Mouse (Mus musculus): ENCODE data around the gene Ttc7b. TPM values are rescaled to one million over a fixed set of nuclear protein-coding genes. Genes with fewer than 3 reads are reported as not detected.

The Ttc7b gene
- polyA plus RNA-seq, 1 experiment from 2014 or later = 6.9 TPM

GRCm38 (mm10) chr12:100447701-100448277 lies 72.8 kb downstream of the Ttc7b start:
- Histone ChIP-seq H3K27ac (ENCODE audit: poor library complexity, severe bottlenecking) (no peak overlapping the region), H3K4me2 (no peak overlapping the region), H3K9me3 (replicated peaks) (no peaks in the 10 kb centered on the region), H3K4me3 (no peak overlapping the region), H3K27me3 (replicated peaks) (no peaks in the 10 kb centered on the region), H3K36me3 (peaks cover 5% of the 10 kb centered on the region), H3K9ac (peak overlapping the region; percentile 30; the same call in 1 of the 2 replicates), H3K4me1 (replicated peaks) (peaks cover 34% of the 10 kb centered on the region)
- 77% methylated on average over 12 of the region's 12 CpGs for WGBS
- ATAC-seq (ENCODE audit: insufficient number of reproducible peaks, low FRiP score) = no peak

DNA sequence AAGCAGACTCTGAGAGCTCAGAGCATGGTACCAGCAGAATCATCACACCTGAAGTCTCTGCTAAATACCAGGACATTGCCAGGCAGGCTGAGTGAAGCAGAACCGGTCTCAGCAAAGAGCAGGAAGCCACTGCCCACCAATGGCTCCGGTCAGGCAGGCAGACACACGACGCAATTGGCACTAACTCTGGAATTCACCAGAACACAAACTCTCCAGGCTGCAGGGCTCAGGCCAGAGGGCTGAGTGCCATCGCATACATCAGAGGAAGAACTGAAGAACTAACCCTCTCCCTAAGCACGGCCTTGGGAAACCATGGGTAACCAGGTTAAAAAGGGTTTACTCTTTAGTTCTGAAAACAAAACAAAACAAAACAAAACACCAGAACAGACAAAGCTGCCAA lies 73.5 kb downstream of the Ttc7b start:
- Histone ChIP-seq H3K27me3 (replicated peaks) (no peaks in the 10 kb centered on the region), H3K9ac (no peak overlapping the region), H3K9me3 (replicated peaks) (no peaks in the 10 kb centered on the region), H3K27ac (ENCODE audit: poor library complexity, severe bottlenecking) (no peak overlapping the region), H3K36me3 (peaks cover 11% of the 10 kb centered on the region), H3K4me2 (no peak overlapping the region), H3K4me3 (no peak overlapping the region), H3K4me1 (replicated peaks) (peaks cover 34% of the 10 kb centered on the region)
- 68% methylated on average over 6 of the region's 6 CpGs for WGBS
- no peak for ATAC-seq (ENCODE audit: insufficient number of reproducible peaks, low FRiP score)

- 79% methylated on average over 7 of the region's 7 CpGs for WGBS
- no peak overlapping the region for H3K9ac ChIP-seq
- H3K27ac ChIP-seq (ENCODE audit: poor library complexity, severe bottlenecking) = 0 out of 2 replicates have a peak overlapping the region, but pooled peaks have one; percentile 14
- no peak for ATAC-seq (ENCODE audit: insufficient number of reproducible peaks, low FRiP score)
- H3K9me3 ChIP-seq (replicated peaks) = no peaks in the 10 kb centered on the region
- peaks cover 12% of the 10 kb centered on the region for H3K36me3 ChIP-seq
- H3K27me3 ChIP-seq (replicated peaks) = no peaks in the 10 kb centered on the region
- no peak overlapping the region for H3K4me2 ChIP-seq
- H3K4me1 ChIP-seq (replicated peaks) = peaks cover 38% of the 10 kb centered on the region
- no peak overlapping the region for H3K4me3 ChIP-seq
Observed at GRCm38 (mm10) chr12:100445686-100446085, 74.9 kb downstream of the Ttc7b start.

GRCm38 (mm10) chr12:100445271-100445670 lies 75.4 kb downstream of the Ttc7b start:
- no peak for ATAC-seq (ENCODE audit: insufficient number of reproducible peaks, low FRiP score)
- no peak overlapping the region for H3K9ac ChIP-seq
- H3K27ac ChIP-seq (ENCODE audit: poor library complexity, severe bottlenecking) = no peak overlapping the region
- H3K4me1 ChIP-seq (replicated peaks) = peaks cover 42% of the 10 kb centered on the region
- H3K27me3 ChIP-seq (replicated peaks) = no peaks in the 10 kb centered on the region
- H3K4me2 ChIP-seq = no peak overlapping the region
- WGBS = 63% methylated on average over 6 of the region's 6 CpGs
- peaks cover 12% of the 10 kb centered on the region for H3K36me3 ChIP-seq
- H3K4me3 ChIP-seq = no peak overlapping the region
- no peaks in the 10 kb centered on the region for H3K9me3 ChIP-seq (replicated peaks)

DNA sequence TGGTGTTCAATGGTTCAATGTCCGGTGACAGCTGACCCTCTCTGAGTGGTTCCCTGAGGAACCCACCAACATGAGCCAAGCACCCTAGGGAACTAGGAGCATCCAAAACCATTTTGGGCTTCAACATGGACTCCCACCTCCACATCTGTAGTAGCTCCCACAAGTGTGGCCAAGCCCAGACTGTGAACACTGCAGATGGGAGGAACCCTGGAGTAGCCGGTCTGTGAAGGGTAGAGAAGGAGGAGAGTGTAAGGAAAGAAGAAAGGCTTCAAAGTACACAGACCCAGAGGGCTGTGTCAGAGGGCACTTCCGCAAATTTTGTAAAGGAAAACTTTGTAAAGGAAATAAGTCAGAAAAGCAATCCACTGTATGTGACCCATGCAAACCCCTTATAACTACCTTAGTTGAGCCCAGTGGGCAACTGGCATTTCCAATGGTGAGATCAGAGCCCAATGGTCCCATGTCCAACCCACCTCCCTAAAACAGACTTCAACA lies 75.9 kb downstream of the Ttc7b start:
- Histone ChIP-seq H3K27me3 (replicated peaks) (no peaks in the 10 kb centered on the region), H3K27ac (ENCODE audit: poor library complexity, severe bottlenecking) (no peak overlapping the region), H3K9me3 (replicated peaks) (no peaks in the 10 kb centered on the region), H3K36me3 (peaks cover 12% of the 10 kb centered on the region), H3K4me1 (replicated peaks) (peaks cover 47% of the 10 kb centered on the region), H3K4me2 (no peak overlapping the region), H3K9ac (no peak overlapping the region), H3K4me3 (no peak overlapping the region)
- ATAC-seq (ENCODE audit: insufficient number of reproducible peaks, low FRiP score) = no peak
- 84% methylated on average over 3 of the region's 3 CpGs for WGBS

DNA sequence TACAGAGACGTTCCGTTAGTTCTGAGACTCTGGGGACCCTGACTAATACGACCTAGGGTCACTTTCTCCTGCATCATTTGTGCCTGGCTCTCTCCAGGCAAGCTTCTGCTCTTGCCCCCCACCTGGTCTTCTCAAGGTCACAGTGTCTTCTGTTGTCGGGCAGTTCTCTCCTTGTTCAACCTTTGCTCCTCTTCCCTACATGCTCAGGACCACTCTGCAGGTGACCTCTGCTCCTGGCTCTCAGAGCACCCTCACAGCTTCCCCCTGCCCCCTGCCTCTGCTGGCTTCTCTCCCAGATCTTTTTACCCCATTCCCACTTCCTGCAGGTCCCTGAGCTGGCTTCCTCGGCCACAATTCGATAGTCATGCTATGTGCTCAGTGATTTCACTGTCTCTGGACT lies 77.2 kb downstream of the Ttc7b start:
- Histone ChIP-seq H3K27me3 (replicated peaks) (no peaks in the 10 kb centered on the region), H3K4me3 (no peak overlapping the region), H3K4me1 (replicated peaks) (peaks cover 60% of the 10 kb centered on the region), H3K36me3 (peaks cover 12% of the 10 kb centered on the region), H3K9ac (no peak overlapping the region), H3K4me2 (no peak overlapping the region), H3K9me3 (replicated peaks) (no peaks in the 10 kb centered on the region), H3K27ac (ENCODE audit: poor library complexity, severe bottlenecking) (no peak overlapping the region)
- no peak for ATAC-seq (ENCODE audit: insufficient number of reproducible peaks, low FRiP score)
- WGBS = 75% methylated on average over 6 of the region's 6 CpGs

GRCm38 (mm10) chr12:100441609-100442008 lies 79.0 kb downstream of the Ttc7b start:
- H3K9ac ChIP-seq = no peak overlapping the region
- H3K4me2 ChIP-seq = no peak overlapping the region
- no peak for ATAC-seq (ENCODE audit: insufficient number of reproducible peaks, low FRiP score)
- peaks cover 50% of the 10 kb centered on the region for H3K4me1 ChIP-seq (replicated peaks)
- H3K4me3 ChIP-seq = no peak overlapping the region
- H3K27ac ChIP-seq (ENCODE audit: poor library complexity, severe bottlenecking) = no peak overlapping the region
- no peaks in the 10 kb centered on the region for H3K9me3 ChIP-seq (replicated peaks)
- peaks cover 12% of the 10 kb centered on the region for H3K36me3 ChIP-seq
- no peaks in the 10 kb centered on the region for H3K27me3 ChIP-seq (replicated peaks)
- 77% methylated on average over 4 of the region's 4 CpGs for WGBS

DNA sequence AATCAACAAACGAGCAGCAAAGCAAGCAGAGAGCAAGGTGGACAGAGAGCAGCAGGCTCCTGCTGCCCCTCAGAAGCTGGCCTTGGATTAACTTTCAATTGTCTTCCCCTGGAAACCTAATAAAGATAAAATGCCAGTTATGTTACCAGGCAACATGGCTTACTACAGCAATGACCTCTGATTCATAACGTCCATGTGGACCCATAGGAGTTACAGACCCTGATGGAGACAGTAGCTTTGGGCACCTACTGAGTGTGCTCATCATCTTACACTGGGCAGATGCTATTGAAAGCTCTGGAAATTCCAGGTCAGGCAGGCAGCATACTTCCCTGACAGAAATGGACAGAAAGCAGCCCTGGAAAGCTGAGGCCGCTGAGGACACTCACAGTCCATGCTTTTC lies 80.7 kb downstream of the Ttc7b start:
- H3K4me2 ChIP-seq = no peak overlapping the region
- no peak; the same call in 1 of the 2 replicates for ATAC-seq (ENCODE audit: insufficient number of reproducible peaks, low FRiP score)
- H3K27ac ChIP-seq (ENCODE audit: poor library complexity, severe bottlenecking) = peak overlapping the region; percentile 18; the same call in 1 of the 2 replicates
- no peak overlapping the region for H3K9ac ChIP-seq
- no peaks in the 10 kb centered on the region for H3K27me3 ChIP-seq (replicated peaks)
- peaks cover 35% of the 10 kb centered on the region for H3K4me1 ChIP-seq (replicated peaks)
- H3K36me3 ChIP-seq = peaks cover 18% of the 10 kb centered on the region
- H3K9me3 ChIP-seq (replicated peaks) = no peaks in the 10 kb centered on the region
- no peak overlapping the region for H3K4me3 ChIP-seq
- WGBS = 40% methylated on average over 3 of the region's 3 CpGs

DNA sequence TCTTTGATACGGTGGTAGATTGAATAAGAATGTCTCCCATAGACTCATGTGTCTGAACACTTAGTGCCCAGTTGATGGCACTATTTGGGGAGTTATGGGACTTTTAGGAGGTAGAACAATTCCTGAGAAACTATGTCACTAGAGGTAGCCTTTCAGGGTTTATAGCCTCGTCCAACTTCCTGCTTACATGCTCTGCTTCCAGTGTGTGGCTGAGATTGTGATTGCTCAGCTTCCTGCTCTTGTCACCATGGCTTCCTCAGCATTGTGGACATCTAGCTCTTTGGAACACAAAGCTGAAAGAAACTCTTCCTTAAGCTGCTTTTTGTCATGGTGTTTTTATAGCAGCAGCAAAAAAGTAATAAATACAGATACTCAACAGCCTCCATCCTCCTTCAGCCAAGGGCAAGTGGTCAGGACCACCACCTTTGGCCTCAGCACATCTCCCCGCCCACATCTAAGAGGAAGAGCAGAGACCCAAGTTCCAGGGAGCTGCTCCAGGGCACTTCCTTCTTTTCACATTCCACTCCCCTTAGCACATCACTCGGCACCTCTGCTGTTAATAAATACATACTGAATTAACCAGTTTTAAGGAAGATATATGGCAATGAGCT lies 81.4 kb downstream of the Ttc7b start:
- 60% methylated on average over 4 of the region's 4 CpGs for WGBS
- no peak for ATAC-seq (ENCODE audit: insufficient number of reproducible peaks, low FRiP score)
- Histone ChIP-seq H3K9ac (no peak overlapping the region), H3K4me2 (no peak overlapping the region), H3K9me3 (replicated peaks) (no peaks in the 10 kb centered on the region), H3K27ac (ENCODE audit: poor library complexity, severe bottlenecking) (peak overlapping the region; percentile 18; the same call in 1 of the 2 replicates), H3K27me3 (replicated peaks) (no peaks in the 10 kb centered on the region), H3K36me3 (peaks cover 18% of the 10 kb centered on the region), H3K4me3 (no peak overlapping the region), H3K4me1 (replicated peaks) (peaks cover 31% of the 10 kb centered on the region)

GRCm38 (mm10) chr12:100438509-100438908 lies 82.1 kb downstream of the Ttc7b start:
- Histone ChIP-seq H3K4me2 (no peak overlapping the region), H3K27me3 (replicated peaks) (no peaks in the 10 kb centered on the region), H3K9ac (no peak overlapping the region), H3K9me3 (replicated peaks) (no peaks in the 10 kb centered on the region), H3K4me1 (replicated peaks) (peaks cover 28% of the 10 kb centered on the region), H3K27ac (ENCODE audit: poor library complexity, severe bottlenecking) (peak overlapping the region; percentile 18; the same call in 1 of the 2 replicates), H3K4me3 (no peak overlapping the region), H3K36me3 (peaks cover 18% of the 10 kb centered on the region)
- 83% methylated on average over 7 of the region's 7 CpGs for WGBS
- ATAC-seq (ENCODE audit: insufficient number of reproducible peaks, low FRiP score) = no peak

DNA sequence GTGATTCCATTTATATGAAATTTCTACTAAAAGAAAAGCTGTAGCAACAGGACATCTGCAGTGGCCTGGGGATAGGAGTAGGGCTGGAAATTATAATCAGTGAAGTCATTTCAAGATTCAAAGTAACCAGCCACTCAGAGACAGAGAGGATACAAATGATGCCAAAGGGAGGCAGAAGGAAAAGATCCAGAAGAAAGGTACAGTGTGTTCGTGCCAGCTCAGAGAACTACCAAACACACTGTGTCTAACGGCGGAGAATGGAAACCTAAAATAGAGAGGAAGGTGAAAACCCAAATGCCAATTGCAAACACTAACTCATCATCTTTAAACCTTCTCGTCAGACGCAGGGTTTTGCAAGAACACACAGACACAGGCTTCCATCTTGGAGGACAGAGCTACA lies 82.8 kb downstream of the Ttc7b start:
- Histone ChIP-seq H3K4me2 (no peak overlapping the region), H3K27me3 (replicated peaks) (no peaks in the 10 kb centered on the region), H3K27ac (ENCODE audit: poor library complexity, severe bottlenecking) (no peak overlapping the region), H3K9ac (no peak overlapping the region), H3K9me3 (replicated peaks) (no peaks in the 10 kb centered on the region), H3K36me3 (peaks cover 16% of the 10 kb centered on the region), H3K4me3 (no peak overlapping the region), H3K4me1 (replicated peaks) (peaks cover 26% of the 10 kb centered on the region)
- 89% methylated on average over 5 of the region's 5 CpGs for WGBS
- ATAC-seq (ENCODE audit: insufficient number of reproducible peaks, low FRiP score) = no peak
